Mouse (Mus musculus): ENCODE results near the gene 4930579F01Rik.

- no peak for TF ChIP-seq TCF12 (IDR thresholded peaks at IDR 0.05; ENCODE audit: low read depth, low read length)
- no peak for TF ChIP-seq ZNF384 (IDR thresholded peaks at IDR 0.05; ENCODE audit: low read depth, low read length)
- no peak for TF ChIP-seq CTCF (conservative IDR thresholded peaks at IDR 0.05 in 1 of 2, IDR thresholded peaks at IDR 0.05 in 1 of 2; ENCODE audit: low read depth in 2 of 2, low read length in 2 of 2)
- TF ChIP-seq POLR2A (IDR thresholded peaks at IDR 0.05; ENCODE audit: low read depth, low read length): no peak
- no peak for TF ChIP-seq E2F4 (IDR thresholded peaks at IDR 0.05; ENCODE audit: insufficient replicate concordance, low read depth, low read length)
- TF ChIP-seq MAZ (IDR thresholded peaks at IDR 0.05; ENCODE audit: low read depth, low read length): no peak
Measured at GRCm38 (mm10) chr3:138236546-138237163, 43.0 kb upstream of the 4930579F01Rik start.
